Mouse (Mus musculus) layer of hippocampus, adult 11-12 months (tissue): ENCODE results near the gene Tmem161a.
A peak's percentile ranks its signal among the peaks of the same experiment; 100 is the strongest.

Experiments used
- DNase-seq: peaks from one replicate; pipeline ENCODE4 v3.0.0; 2022; ENCODE audit warnings: low spot score

Tmem161a gene

DNA sequence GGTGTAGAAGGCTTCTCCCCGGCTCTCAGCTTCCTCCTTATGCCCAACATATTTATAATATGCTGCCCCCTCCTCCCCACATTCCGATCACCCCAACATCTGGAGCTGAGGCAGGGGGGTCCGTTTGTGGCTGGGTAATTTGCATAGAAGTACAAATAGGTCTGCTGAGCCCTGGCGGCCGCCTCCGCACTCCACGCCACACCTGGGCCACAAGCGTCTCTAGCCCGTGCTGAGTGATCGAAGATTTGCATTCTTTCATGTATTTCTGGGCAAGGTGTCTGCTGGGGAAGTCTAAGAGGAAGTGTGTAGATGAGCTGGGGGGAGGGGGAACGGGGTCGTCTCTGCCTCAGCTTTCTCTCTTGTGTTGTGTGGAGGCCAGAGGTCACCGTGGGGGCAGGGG is 12.1 kb upstream of the Tmem161a start:
- no peak for DNase-seq

- DNase-seq: no peak
Observed at GRCm38 (mm10) chr8:70163316-70163715, 8.8 kb upstream of the Tmem161a start.

DNA sequence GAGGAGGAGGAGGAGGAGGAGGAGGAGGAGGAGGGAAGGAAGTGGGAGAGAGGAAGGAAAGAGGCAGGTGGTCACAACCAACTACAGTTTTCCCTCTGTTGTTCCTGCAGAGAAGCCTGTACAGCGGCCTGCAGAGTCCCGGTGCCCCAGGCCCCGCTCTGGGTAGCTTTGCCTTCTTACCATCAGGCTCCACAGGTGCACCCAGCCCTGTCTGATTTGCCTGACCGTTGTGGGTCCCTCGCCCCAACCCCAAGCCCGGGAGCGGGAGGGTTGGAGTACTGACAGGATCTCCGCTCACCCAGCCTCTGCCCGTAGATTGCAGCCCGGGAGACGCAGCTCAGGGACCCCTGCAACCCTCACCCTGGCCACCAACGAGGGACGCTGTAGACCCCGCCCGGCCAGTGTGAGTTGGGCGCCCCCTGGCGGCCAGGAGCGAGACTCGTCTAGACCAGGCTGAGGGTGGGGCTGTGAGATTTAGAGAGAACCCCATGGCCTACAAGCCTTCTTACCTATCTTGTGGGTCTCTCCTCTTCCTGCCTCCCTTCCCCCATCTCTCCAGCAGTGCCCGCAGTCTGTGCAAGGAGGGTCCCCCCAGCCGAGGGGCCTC is 5.5 kb upstream of the Tmem161a start:
- peak; percentile 32 for DNase-seq

GRCm38 (mm10) chr8:70170116-70170515 is 2.0 kb upstream of the Tmem161a start:
- DNase-seq: no peak

DNA sequence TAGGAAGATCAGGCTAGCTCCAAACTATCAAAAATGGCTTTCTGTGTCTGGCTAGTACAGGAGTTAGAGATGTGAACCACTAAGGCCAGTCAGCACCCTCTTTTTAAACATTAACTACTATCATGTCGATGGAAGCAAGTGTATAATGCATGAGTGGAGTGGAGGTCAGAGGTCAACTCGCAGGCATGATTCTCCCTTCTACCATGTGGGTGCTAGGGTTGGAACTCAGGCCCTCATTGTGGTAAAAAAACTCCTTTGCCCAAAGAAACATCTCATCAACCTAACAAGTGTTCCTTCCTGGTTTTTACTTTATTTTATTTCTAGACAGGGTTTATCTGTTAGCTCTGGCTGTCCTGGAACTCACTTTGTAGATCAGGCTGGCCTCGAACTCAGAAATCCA is 1.4 kb upstream of the Tmem161a start:
- no peak for DNase-seq

DNA sequence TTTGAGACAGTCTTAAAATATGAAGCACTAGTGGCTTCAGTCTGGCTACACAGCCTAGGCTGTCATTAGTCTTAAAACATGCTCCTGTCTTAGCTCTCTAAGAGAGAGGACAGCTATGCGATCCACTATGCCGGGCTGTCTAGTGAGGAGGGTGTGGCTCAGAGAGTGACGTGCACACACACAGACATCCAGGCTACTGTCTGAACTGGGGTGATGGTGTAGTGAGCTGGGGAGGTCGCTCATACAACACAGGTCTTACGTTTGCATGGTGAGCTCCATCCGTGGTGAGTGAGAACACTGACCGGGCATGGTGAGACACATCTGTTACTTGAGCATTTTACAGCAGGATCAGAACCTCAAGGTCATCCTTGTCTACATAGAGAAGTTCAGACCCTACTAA is 916 bp upstream of the Tmem161a start:
- no peak for DNase-seq

DNA sequence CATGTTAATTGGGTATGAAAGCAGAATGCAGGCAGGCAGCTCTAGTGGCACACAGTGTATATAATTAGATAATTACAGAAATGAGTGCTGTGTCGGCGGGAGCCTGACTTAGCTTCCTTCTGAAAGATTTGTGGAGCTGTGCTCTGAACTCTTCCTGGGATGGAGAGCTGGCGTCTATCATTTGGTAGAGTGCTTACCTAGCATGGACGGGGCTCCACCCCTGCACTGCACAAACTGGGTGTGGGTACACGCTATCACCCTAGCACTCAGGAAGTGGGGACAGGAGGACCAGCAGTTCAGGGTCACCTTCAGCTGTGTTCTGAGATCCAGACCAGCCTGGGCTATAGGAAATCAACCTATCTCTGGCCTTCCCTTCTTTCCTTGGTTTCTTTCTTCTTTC is 1.2 kb downstream of the Tmem161a start:
- DNase-seq: no peak

GRCm38 (mm10) chr8:70174079-70174478 is 1.9 kb downstream of the Tmem161a start:
- DNase-seq: no peak

DNA sequence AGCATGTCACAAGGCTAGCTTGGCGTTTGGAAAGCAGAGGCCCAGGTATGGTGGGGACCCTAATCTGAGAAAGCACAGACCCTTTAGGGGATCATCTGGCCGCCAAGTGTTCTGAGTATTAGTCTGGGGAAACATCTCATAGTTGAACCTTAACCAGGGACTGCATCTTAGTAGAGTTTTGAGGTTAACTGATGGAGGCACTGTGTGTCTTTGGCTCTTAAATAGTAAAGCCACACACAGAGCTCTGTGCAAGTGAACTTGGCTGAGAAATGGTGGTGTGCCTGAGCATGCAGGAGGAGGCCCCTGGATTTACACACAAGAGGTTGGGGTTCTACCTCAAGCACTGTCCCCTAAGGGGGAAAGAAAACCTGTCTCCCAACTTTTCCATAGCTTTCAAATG is 6.1 kb downstream of the Tmem161a start:
- no peak for DNase-seq

GRCm38 (mm10) chr8:70179082-70179481 is 6.9 kb downstream of the Tmem161a start:
- no peak for DNase-seq

DNA sequence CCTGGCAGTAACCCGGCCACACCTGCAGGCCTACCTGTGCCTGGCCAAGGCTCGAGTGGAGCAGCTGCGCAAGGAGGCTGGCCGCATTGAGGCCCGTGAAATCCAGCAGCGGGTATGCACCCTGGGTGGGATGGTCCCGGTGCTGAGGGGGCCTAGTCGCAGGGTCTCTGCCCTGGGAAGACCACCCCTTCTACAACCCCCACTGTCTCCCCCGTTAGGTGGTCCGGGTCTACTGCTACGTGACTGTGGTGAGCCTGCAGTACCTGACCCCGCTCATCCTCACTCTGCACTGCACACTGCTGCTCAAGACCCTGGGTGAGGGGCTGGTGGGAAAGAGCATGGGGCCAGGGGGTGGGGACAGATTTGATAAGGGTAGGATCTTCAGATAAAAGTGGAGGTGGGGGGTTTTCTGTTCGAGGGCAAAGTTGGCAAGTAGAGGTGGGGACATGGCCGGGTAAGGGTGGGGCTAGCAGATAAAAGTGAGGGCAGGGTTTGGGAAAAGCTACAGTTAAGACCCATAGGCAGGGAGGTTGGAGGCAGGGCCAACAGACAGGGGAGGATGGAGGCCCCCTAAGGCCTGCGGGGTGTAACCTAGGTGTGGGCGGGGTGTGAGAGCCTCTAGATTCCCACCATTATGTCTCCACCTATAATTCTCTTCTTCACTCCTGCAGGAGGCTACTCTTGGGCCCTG is 9.2 kb downstream of the Tmem161a start:
- no peak for DNase-seq

GRCm38 (mm10) chr8:70181903-70182252 is 9.7 kb downstream of the Tmem161a start:
- DNase-seq: no peak

- DNase-seq: no peak
Observed at GRCm38 (mm10) chr8:70183194-70183593, 11.0 kb downstream of the Tmem161a start.

DNA sequence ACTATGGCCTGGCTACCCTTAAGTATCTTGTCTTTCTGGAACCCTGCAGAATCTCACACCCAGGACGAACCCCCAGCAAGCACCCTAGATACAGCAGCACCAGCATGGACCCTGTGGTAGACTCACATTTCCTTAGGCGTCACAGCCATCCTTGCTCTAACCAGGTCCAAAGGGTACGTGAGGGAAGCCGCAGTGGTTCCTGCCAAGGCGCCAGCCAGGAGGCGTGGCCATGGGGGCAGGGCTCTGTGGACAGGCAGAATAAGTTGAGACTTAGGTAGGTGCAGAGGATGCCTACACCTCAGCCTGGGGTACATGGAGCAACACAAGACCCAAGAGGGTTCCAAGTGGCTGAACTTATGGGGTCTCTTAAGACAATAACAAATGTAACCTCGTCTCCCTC is 16.6 kb downstream of the Tmem161a start:
- no peak for DNase-seq

GRCm38 (mm10) chr8:70193238-70193637 is 21.1 kb downstream of the Tmem161a start:
- DNase-seq: no peak

GRCm38 (mm10) chr8:70194191-70194590 is 22.0 kb downstream of the Tmem161a start:
- DNase-seq: no peak

GRCm38 (mm10) chr8:70195762-70196161 is 23.6 kb downstream of the Tmem161a start:
- no peak for DNase-seq

DNA sequence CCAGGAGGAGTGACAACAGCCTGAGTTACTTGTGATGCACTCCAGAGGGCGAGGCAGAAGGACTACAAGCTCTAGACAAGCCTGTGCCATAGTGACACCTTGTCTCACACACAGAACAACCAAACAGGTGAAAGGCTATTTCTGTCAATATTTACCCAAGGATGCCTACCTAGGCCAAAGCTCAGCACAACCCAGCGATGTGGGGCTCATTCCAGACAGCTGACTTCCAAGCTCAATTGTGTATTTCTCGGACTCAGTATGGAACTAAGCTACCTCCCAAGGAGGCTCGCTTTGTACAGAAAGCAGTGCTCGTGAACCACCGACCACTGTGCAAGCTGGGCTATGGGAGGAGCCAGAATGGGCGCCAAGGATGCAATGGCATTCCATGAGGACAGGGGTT is 25.4 kb downstream of the Tmem161a start:
- no peak for DNase-seq

- DNase-seq: peak; percentile 72
Observed at GRCm38 (mm10) chr8:70200098-70200681, 28.0 kb downstream of the Tmem161a start.

DNA sequence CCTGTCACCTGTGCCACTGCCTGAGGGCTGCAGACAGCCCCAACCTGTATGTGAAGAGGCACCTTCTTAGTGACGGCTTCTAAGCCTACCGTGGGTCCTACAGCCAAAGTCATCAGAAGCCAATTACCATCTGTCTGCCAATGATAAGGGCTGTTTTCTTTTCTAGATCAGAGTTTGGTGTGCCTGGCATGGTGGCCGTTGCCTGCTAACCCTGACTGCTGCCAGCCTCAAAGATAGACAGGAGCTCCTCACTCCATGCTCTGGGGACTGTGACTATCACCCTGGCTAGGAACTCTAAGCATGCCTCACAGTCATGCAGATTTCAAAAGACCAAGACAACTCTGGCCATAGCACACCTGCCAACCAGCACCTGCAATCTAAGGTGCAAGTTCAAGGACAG is 29.3 kb downstream of the Tmem161a start:
- no peak for DNase-seq

- DNase-seq: no peak
Observed at GRCm38 (mm10) chr8:70203072-70203471, 30.9 kb downstream of the Tmem161a start.

DNA sequence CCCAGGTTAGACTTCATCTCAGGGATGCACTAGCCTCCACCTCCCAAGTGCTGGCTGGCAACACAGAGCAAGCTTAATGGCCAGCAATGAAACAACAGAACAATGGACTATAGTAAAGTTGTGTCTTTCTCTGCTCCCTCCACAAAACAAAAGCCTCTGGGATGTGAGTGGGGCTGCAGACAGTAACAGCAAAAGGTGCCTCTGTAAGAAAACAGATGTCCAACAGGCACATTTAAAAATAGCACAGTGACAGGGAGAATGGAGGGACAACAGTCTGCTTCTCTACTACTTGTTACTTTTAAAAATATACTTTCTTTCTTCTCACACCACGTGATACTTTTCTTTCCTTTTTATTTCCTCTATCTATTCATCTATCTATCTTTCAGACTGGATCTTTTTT is 32.6 kb downstream of the Tmem161a start:
- no peak for DNase-seq

GRCm38 (mm10) chr8:70208130-70208529 is 36.0 kb downstream of the Tmem161a start:
- no peak for DNase-seq

GRCm38 (mm10) chr8:70210538-70210937 is 38.4 kb downstream of the Tmem161a start:
- no peak for DNase-seq
